Mouse (Mus musculus): ENCODE results near the gene Men1. TPM values are rescaled to one million over a fixed set of nuclear protein-coding genes. Genes with fewer than 3 reads are reported as not detected.

Gene Men1
- total RNA-seq, 1 experiment from 2014 or later = 26.4 TPM

Other genes with a start within 250 kb of the Men1 start
- 25.8 and 26.8 TPM in 2 replicates for gene Cdca5, start 250.0 kb upstream of the Men1 start, total RNA-seq (2017)
- gene AC131692.1, start 240.6 kb upstream of the Men1 start, total RNA-seq (2017) = 1.3 and 1.5 TPM in 2 replicates
- gene Naaladl1, start 229.2 kb upstream of the Men1 start, total RNA-seq (2017) = 0.13 TPM in 1 of 2 replicates, not detected in the other
- gene Sac3d1, start 216.3 kb upstream of the Men1 start, total RNA-seq (2017) = 5.0 and 6.8 TPM in 2 replicates
- 3.4 and 13.4 TPM in 2 replicates for gene Snx15, start 206.7 kb upstream of the Men1 start, total RNA-seq (2017)
- gene Batf2, start 194.0 kb upstream of the Men1 start, total RNA-seq (2017) = 3.3 and 5.6 TPM in 2 replicates
- gene Arl2, start 193.4 kb upstream of the Men1 start, total RNA-seq (2017) = 24.9 and 37.0 TPM in 2 replicates
- gene Majin, start 150.6 kb upstream of the Men1 start, total RNA-seq (2017) = not detected in 2 replicates
- 1.3 TPM in 1 of 2 replicates, not detected in the other for gene Gpha2, start 108.6 kb upstream of the Men1 start, total RNA-seq (2017)
- gene Ppp2r5b, start 99.1 kb upstream of the Men1 start, total RNA-seq (2017) = 5.5 and 6.2 TPM in 2 replicates
- 9.5 and 10.6 TPM in 2 replicates for gene Atg2a, start 93.3 kb upstream of the Men1 start, total RNA-seq (2017)
- gene Ehd1, start 58.3 kb upstream of the Men1 start, total RNA-seq (2017) = 18.4 and 28.4 TPM in 2 replicates
- 2.9 and 4.3 TPM in 2 replicates for gene Cdc42bpg, start 28.5 kb upstream of the Men1 start, total RNA-seq (2017)
- gene Map4k2, start 6.2 kb downstream of the Men1 start, total RNA-seq (2017) = 71.5 and 88.1 TPM in 2 replicates
- gene Sf1, start 28.7 kb downstream of the Men1 start, total RNA-seq (2017) = 298 and 325 TPM in 2 replicates
- 6.7 and 9.9 TPM in 2 replicates for gene Pygm, start 49.4 kb downstream of the Men1 start, total RNA-seq (2017)
- 101 and 113 TPM in 2 replicates for gene Rasgrp2, start 64.4 kb downstream of the Men1 start, total RNA-seq (2017)
- gene Nrxn2, start 83.8 kb downstream of the Men1 start, total RNA-seq (2017) = 0.25 and 0.44 TPM in 2 replicates
- not detected in 2 replicates for gene Slc22a12, start 208.1 kb downstream of the Men1 start, total RNA-seq (2017)

Data from hematopoietic stem cell, adult 5-6 weeks (primary cell).